Mouse (Mus musculus) liver, embryonic 13.5 days (tissue): ENCODE data around the gene Kcnk7. TPM values are rescaled to one million over a fixed set of nuclear protein-coding genes. Genes with fewer than 3 reads are reported as not detected.

Experiments used
- ATAC-seq: fragments of 200-750 bp; cut with Nextera tagmentation; 2 replicates; pipeline ENCODE4 v1.8.0; 2017; ENCODE audit warnings: low read depth, mild to moderate bottlenecking, moderate number of reproducible peaks, moderate library complexity
- DNase-seq: peaks from one replicate; pipeline ENCODE4 v3.0.0; 2022
- H3K27ac ChIP-seq: fragments of 300-500 bp; sonication (generic); 2 replicates; pipeline ENCODE4 v1.5.1; 2015; ENCODE audit warnings: moderate library complexity, mild to moderate bottlenecking, inconsistent platforms
- H3K27me3 ChIP-seq: fragments of 300-500 bp; sonication (generic); 2 replicates; pipeline ENCODE4 v1.6.1; 2015; ENCODE audit warnings: mild to moderate bottlenecking, inconsistent platforms
- H3K36me3 ChIP-seq: fragments of 300-500 bp; sonication (generic); 2 replicates; pipeline ENCODE4 v1.6.1; 2015; ENCODE audit warnings: mild to moderate bottlenecking, inconsistent platforms
- H3K4me1 ChIP-seq: fragments of 300-500 bp; sonication (generic); replicated peaks from 2 replicates; pipeline ENCODE4 v1.6.1; 2015; ENCODE audit warnings: inconsistent platforms
- H3K4me2 ChIP-seq: fragments of 300-500 bp; sonication (generic); 2 replicates; pipeline ENCODE4 v1.6.1; 2015; ENCODE audit warnings: inconsistent platforms, mild to moderate bottlenecking, moderate library complexity
- H3K4me3 ChIP-seq: fragments of 300-500 bp; sonication (generic); replicated peaks from 2 replicates; pipeline ENCODE4 v1.5.1; 2015; ENCODE audit warnings: mild to moderate bottlenecking, inconsistent platforms
- H3K9ac ChIP-seq: fragments of 300-500 bp; sonication (generic); 2 replicates; pipeline ENCODE4 v1.6.1; 2015; ENCODE audit warnings: mild to moderate bottlenecking, inconsistent platforms
- H3K9me3 ChIP-seq: fragments of 300-500 bp; sonication (generic); replicated peaks from 2 replicates; pipeline ENCODE4 v1.6.1; 2016; ENCODE audit warnings: inconsistent platforms
- WGBS: fragments of 180-500 bp; shearing (Covaris S2); methylation state at CpG from one replicate; pipeline ENCODE4 v1.1.7; 2015; ENCODE audit not compliant: insufficient replicate concordance; 5-methylcytosine and 5-hydroxymethylcytosine counted together
- polyA plus RNA-seq: library from polyadenylated mRNA; unstranded; fragments of >200 nt; fragmentation: Nextera tagmentation; extraction: Ambion mirVana; gene quantifications from 2 replicates; pipeline ENCODE4 v1.2.1, GENCODE M21; 2015

The Kcnk7 gene
- polyA plus RNA-seq: 0.21 and 0.46 TPM in 2 replicates

GRCm38 (mm10) chr19:5704163-5704800 is at the start of gene Kcnk7:
Gene Kcnk7 (plus strand): TSS chr19:5704367.
- Histone ChIP-seq H3K4me2 (peak within 1 kb of the TSS; percentile 53), H3K27ac (peak within 1 kb of the TSS; percentile 89), H3K4me3 (peak within 1 kb of the TSS; percentile 12), H3K36me3 (peaks cover 84% of the 10 kb centered on the region), H3K4me1 (peaks cover 48% of the 10 kb centered on the region), H3K9ac (peak within 1 kb of the TSS; percentile 59), H3K9me3 (no peaks in the 10 kb centered on the region), H3K27me3 (no peaks in the 10 kb centered on the region)
- ATAC-seq (peak; percentile 66), DNase-seq (no peak)
- WGBS: 54% methylated on average over 17 of the region's 17 CpGs

DNA sequence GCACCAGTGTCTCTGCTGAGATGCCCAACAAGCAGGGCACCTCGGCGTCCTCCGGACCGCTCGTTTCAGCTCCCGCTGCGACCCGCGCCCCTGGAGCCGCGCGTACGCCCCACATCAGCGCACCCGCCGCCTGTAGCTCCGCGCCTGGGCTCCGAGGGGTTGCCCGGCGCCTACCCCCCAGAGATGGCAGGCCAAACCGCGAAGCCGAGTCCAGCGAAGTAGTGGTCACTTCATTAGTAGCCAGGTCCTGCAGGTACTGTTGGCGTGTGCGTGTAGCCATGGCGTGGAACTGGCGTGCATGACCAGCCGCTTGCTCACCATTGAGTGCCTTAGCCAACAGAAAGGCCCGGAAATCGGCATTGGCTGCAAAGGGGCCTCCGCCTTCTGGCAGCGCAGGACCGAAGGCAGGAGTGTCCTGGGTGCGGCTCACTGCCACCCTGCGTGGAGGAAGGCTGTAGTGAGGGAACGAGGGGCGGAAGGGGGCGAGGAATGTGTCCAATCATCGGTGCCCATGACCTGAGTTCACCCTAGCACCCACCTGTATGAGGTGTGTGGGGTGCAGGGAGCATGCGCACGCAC is 49.4 kb upstream of the Kcnk7 start:
- H3K4me1 ChIP-seq: peaks cover 46% of the 10 kb centered on the region
- no peak overlapping the region for H3K9ac ChIP-seq
- ATAC-seq (no peak), DNase-seq (no peak)
- peak overlapping the region; percentile 61 for H3K4me2 ChIP-seq
- H3K9me3 ChIP-seq: no peaks in the 10 kb centered on the region
- 82% methylated on average over 43 of the region's 43 CpGs for WGBS
- no peak overlapping the region for H3K27ac ChIP-seq
- peaks cover 95% of the 10 kb centered on the region for H3K36me3 ChIP-seq
- H3K27me3 ChIP-seq: no peaks in the 10 kb centered on the region
- H3K4me3 ChIP-seq: peak overlapping the region; percentile 33

- ATAC-seq: no peak
- H3K4me2 ChIP-seq: peak overlapping the region; percentile 93
- no peaks in the 10 kb centered on the region for H3K9me3 ChIP-seq
- peaks cover 62% of the 10 kb centered on the region for H3K36me3 ChIP-seq
- WGBS: 30% methylated on average over 16 of the region's 16 CpGs
- H3K4me1 ChIP-seq: peaks cover 70% of the 10 kb centered on the region
- H3K9ac ChIP-seq: peak overlapping the region; percentile 92
- DNase-seq: no peak
- peak overlapping the region; percentile 99 for H3K27ac ChIP-seq
- H3K4me3 ChIP-seq: peak overlapping the region; percentile 85
- no peaks in the 10 kb centered on the region for H3K27me3 ChIP-seq
These were observed 43.0 kb upstream of the Kcnk7 start for GRCm38 (mm10) chr19:5660942-5661751.

DNA sequence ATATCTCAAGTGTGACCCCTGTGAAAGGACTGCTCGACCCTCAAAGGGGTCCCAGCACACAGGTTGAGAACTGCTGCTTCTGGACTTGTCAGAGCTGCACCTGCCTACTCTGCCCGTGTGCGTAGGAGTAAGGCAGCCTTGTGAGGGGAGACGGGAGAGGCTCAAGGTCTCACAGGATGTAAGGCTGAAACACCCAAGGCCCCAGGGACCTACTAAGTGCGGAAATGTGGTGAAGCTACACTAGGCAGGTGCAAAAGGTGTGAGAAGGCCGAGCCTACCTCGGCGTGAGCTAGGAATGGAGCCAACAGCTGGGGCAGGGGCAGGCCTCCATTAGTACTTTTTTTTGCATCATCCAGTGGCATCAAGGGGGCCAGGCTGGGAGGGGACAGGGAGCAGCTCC is 41.9 kb upstream of the Kcnk7 start:
- no peak for ATAC-seq
- DNase-seq: no peak
- Histone ChIP-seq H3K4me2 (peak overlapping the region; percentile 93), H3K27ac (peak overlapping the region; percentile 99), H3K36me3 (peaks cover 64% of the 10 kb centered on the region), H3K4me1 (peaks cover 77% of the 10 kb centered on the region), H3K4me3 (peak overlapping the region; percentile 85), H3K9me3 (no peaks in the 10 kb centered on the region), H3K9ac (peak overlapping the region; percentile 92), H3K27me3 (no peaks in the 10 kb centered on the region)
- 54% methylated on average over 8 of the region's 8 CpGs for WGBS

- peak within 1 kb of the TSS; percentile 85 for H3K4me3 ChIP-seq
- no peaks in the 10 kb centered on the region for H3K9me3 ChIP-seq
- H3K4me2 ChIP-seq: peak within 1 kb of the TSS; percentile 93
- H3K27ac ChIP-seq: peak within 1 kb of the TSS; percentile 99
- peaks cover 79% of the 10 kb centered on the region for H3K4me1 ChIP-seq
- H3K36me3 ChIP-seq: peaks cover 62% of the 10 kb centered on the region
- WGBS: under 1% methylated on average over 32 of the region's 32 CpGs
- ATAC-seq (peak; percentile 84), DNase-seq (peak; percentile 97)
- H3K27me3 ChIP-seq: no peaks in the 10 kb centered on the region
- H3K9ac ChIP-seq: peak within 1 kb of the TSS; percentile 92
These were observed 40.9 kb upstream of the Kcnk7 start, which contains the start of gene Sipa1 for GRCm38 (mm10) chr19:5662981-5663913. Gene Sipa1 (minus strand): TSS chr19:5663707.

GRCm38 (mm10) chr19:5664669-5665257 is 39.4 kb upstream of the Kcnk7 start:
- no peaks in the 10 kb centered on the region for H3K27me3 ChIP-seq
- peak overlapping the region; percentile 92 for H3K9ac ChIP-seq
- 76% methylated on average over 10 of the region's 10 CpGs for WGBS
- peaks cover 90% of the 10 kb centered on the region for H3K4me1 ChIP-seq
- peak overlapping the region; percentile 85 for H3K4me3 ChIP-seq
- peaks cover 61% of the 10 kb centered on the region for H3K36me3 ChIP-seq
- H3K4me2 ChIP-seq: peak overlapping the region; percentile 93
- no peaks in the 10 kb centered on the region for H3K9me3 ChIP-seq
- ATAC-seq (no peak), DNase-seq (no peak)
- H3K27ac ChIP-seq: peak overlapping the region; percentile 99

DNA sequence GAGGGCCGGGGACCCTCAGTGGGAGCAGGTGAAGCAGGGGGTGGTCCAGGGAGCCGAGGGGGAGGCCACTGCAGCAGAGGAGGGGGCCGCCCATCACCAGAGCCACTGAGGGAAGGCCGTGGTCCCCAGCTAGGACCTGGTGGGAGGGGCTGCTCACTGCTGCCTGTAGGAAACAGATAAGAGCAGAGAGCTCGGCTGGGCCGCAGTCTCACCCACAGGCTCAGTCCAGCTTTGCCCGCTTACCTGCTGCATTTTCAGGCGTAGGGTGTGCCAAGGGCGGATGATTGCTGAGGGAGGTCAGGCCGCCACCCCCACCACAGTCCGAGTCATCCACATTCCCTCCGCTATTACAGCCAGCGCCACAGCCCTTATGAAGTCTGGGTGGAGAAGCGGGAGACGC is 38.7 kb upstream of the Kcnk7 start:
- 16% methylated on average over 15 of the region's 15 CpGs for WGBS
- peaks cover 83% of the 10 kb centered on the region for H3K4me1 ChIP-seq
- peak; percentile 87 for ATAC-seq

DNA sequence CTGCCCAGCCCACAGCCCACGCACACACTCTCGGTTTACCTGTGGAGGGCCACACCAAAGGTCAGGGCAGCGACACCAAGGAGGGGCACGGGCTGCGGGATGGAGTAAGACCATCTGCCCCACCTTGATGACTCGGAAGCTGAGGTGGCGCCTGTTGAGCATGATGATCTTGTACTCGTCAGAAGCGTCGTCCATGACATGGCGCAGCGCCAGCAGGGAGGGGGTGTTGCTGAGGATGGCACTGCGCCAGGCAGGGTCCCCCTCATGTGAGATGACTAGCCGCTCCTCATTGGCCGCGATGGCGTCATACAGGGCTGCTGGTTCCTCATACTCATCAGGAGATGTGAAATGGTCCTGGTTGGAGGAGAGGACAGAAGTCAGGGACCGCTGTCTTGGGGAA is 37.8 kb upstream of the Kcnk7 start:
- H3K36me3 ChIP-seq: peaks cover 65% of the 10 kb centered on the region

More for the DNA sequence above, 38.7 kb upstream of the Kcnk7 start:
- peak overlapping the region; percentile 99 for H3K27ac ChIP-seq
- peak overlapping the region; percentile 92 for H3K9ac ChIP-seq
- peak; percentile 89 for DNase-seq
- no peaks in the 10 kb centered on the region for H3K27me3 ChIP-seq
- H3K9me3 ChIP-seq: no peaks in the 10 kb centered on the region
- H3K36me3 ChIP-seq: peaks cover 61% of the 10 kb centered on the region
- peak overlapping the region; percentile 93 for H3K4me2 ChIP-seq
- peak overlapping the region; percentile 85 for H3K4me3 ChIP-seq

DNA sequence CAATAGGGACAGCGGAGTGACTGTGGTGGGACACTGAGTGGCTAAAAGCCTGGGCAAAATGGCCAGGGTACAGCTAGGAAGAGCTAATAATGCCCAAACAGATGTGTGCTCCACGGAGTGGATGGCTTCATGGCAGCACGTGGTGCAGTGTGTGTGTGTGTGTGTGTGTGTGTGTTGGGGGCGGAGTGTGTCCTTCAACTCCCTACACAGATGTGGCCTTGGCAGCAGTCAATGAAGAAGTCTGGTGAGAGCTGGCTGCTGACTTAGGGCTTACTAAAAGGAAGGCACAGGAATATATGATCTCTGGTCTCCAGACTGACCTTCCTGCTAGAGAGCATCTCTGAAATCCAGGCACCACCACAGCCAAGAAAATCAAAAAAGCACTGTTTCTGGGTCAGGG is 35.8 kb upstream of the Kcnk7 start:
- no peak overlapping the region for H3K4me2 ChIP-seq
- H3K27ac ChIP-seq: peak overlapping the region; percentile 70
- H3K36me3 ChIP-seq: peaks cover 85% of the 10 kb centered on the region
- no peak overlapping the region for H3K4me3 ChIP-seq
- no peaks in the 10 kb centered on the region for H3K9me3 ChIP-seq
- peaks cover 55% of the 10 kb centered on the region for H3K4me1 ChIP-seq
- DNase-seq (no peak), ATAC-seq (no peak)
- peak overlapping the region; percentile 23; the same call in 1 of the 2 replicates for H3K9ac ChIP-seq
- 86% methylated on average over 4 of the region's 4 CpGs for WGBS
- no peaks in the 10 kb centered on the region for H3K27me3 ChIP-seq

More for the DNA sequence above, 37.8 kb upstream of the Kcnk7 start:
- 93% methylated on average over 18 of the region's 18 CpGs for whole genome bisulfite sequencing
- no peak for DNase-seq
- H3K27me3 ChIP-seq: no peaks in the 10 kb centered on the region
- peak overlapping the region; percentile 92 for H3K9ac ChIP-seq
- ATAC-seq: no peak
- no peaks in the 10 kb centered on the region for H3K9me3 ChIP-seq
- H3K4me3 ChIP-seq: peak overlapping the region; percentile 40; the same call in 1 of the 2 replicates
- peak overlapping the region; percentile 93 for H3K4me2 ChIP-seq
- H3K4me1 ChIP-seq: peaks cover 74% of the 10 kb centered on the region
- H3K27ac ChIP-seq: peak overlapping the region; percentile 99

GRCm38 (mm10) chr19:5680432-5680831 is 23.7 kb upstream of the Kcnk7 start:
- DNase-seq: no peak
- Histone ChIP-seq H3K4me1 (peaks cover 6% of the 10 kb centered on the region), H3K4me3 (no peak overlapping the region), H3K27ac (no peak overlapping the region), H3K36me3 (peaks cover 96% of the 10 kb centered on the region), H3K27me3 (no peaks in the 10 kb centered on the region), H3K4me2 (no peak overlapping the region), H3K9me3 (no peaks in the 10 kb centered on the region), H3K9ac (no peak overlapping the region)
- WGBS: 85% methylated on average over 4 of the region's 4 CpGs
- ATAC-seq: no peak
